Mouse (Mus musculus) heart, postnatal 0 days (tissue): Measurements from ENCODE around the gene 4930402H24Rik.

ENCODE experiments used
- CTCF ChIP-seq: IDR thresholded peaks from 2 replicates; pipeline ENCODE4 v1.5.1; 2016; ENCODE audit warnings: antibody characterized with exemption, control low read depth, low read depth
- EP300 ChIP-seq: IDR thresholded peaks from 2 replicates; pipeline ENCODE4 v1.6.1; 2016; ENCODE audit warnings: antibody characterized with exemption, low read depth

DNA sequence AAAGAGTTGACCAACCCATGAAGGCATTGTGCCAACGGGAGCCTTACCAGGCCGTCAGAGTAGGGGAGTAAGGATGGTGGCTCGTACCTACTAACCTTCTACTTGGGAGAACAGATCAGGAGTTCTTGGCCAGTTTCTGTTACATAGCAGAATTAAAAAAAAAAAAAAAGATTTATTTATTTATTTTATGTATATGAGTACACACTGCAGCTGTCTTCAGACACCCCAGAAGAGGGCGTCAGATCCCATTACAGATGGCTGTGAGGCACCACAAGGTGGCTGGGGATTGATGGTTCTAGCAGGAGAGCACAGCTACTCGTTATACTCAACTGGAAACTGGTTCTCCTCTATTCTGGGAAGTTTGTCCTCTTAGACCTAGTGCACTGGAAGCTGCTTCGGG lies 201.0 kb downstream of the 4930402H24Rik start:
- TF ChIP-seq EP300 = no peak
- 0 out of 2 replicates have a peak, but pooled peaks have one; percentile 2 for TF ChIP-seq CTCF
